Mouse (Mus musculus) G1E (cell line): Measurements from ENCODE around the gene Ankrd34c. TPM values are rescaled to one million over a fixed set of nuclear protein-coding genes. Genes with fewer than 3 reads are reported as not detected.

Source experiments
- ATAC-seq: 2 replicates; pipeline ENCODE4 v1.8.0; 2016; ENCODE audit warnings: mild to moderate bottlenecking; ENCODE audit not compliant: insufficient number of reproducible peaks, poor library complexity, low FRiP score, severe bottlenecking; ENCODE audit errors: extremely low read depth
- DNase-seq: peaks from one replicate; pipeline ENCODE4 v3.0.0; 2012; ENCODE audit warnings: low spot score
- H3K27me3 ChIP-seq: 2 replicates; pipeline ENCODE4 v1.6.1; 2012; ENCODE audit warnings: mild to moderate bottlenecking, low read length, inconsistent platforms; ENCODE audit not compliant: insufficient read depth
- H3K36me3 ChIP-seq: replicated peaks from 2 replicates; pipeline ENCODE3; 2012; ENCODE audit warnings: mild to moderate bottlenecking, inconsistent platforms
- H3K4me1 ChIP-seq: 2 replicates; pipeline ENCODE4 v1.6.1; 2012; ENCODE audit warnings: low read depth, low read length, inconsistent platforms, mixed read lengths; ENCODE audit not compliant: insufficient read depth
- H3K4me3 ChIP-seq: 2 replicates; pipeline ENCODE4 v1.5.1; 2012; ENCODE audit warnings: low read depth, mild to moderate bottlenecking, inconsistent platforms, low read length, moderate library complexity, mixed read lengths
- H3K9me3 ChIP-seq: replicated peaks from 2 replicates; pipeline ENCODE4 v1.6.1; 2012; ENCODE audit warnings: inconsistent platforms
- CTCF ChIP-seq: IDR thresholded peaks from 2 replicates; pipeline ENCODE4 v1.5.1; 2012; ENCODE audit warnings: low read depth, low read length, inconsistent platforms, mixed read lengths
- GATA1 ChIP-seq: IDR thresholded peaks from 2 replicates; pipeline ENCODE4 v1.6.1; 2012; ENCODE audit warnings: borderline replicate concordance, low read length, inconsistent platforms, mixed read lengths
- GATA2 ChIP-seq: IDR thresholded peaks from 2 replicates; pipeline ENCODE4 v1.6.1; 2012; ENCODE audit warnings: low read depth, low read length, inconsistent platforms, borderline replicate concordance
- POLR2AphosphoS5 ChIP-seq: IDR thresholded peaks from 2 replicates; pipeline ENCODE4 v1.6.1; 2012; ENCODE audit warnings: low read depth, low read length, inconsistent platforms; ENCODE audit not compliant: insufficient replicate concordance
- TAL1 ChIP-seq: conservative IDR thresholded peaks from 2 replicates; pipeline ENCODE4 v1.6.1; 2012; ENCODE audit warnings: low read depth, low read length, inconsistent platforms, mixed read lengths
- polyA plus RNA-seq: library from polyadenylated mRNA; stranded (reverse); fragments of >175 nt; gene quantifications from 2 replicates; pipeline ENCODE4 v1.2.3, GENCODE M21; 2012
- total RNA-seq, 2 experiments: library from RNA; stranded (forward) in 1 of 2; stranded (reverse) in 1 of 2; fragments of 200-1000 nt in 1 of 2; fragments of >200 nt in 1 of 2; fragmentation: Nextera tagmentation in 1 of 2; gene quantifications; 2 replicates each; pipeline ENCODE4 v1.2.3; 2014 to 2017

Gene Ankrd34c
- total RNA-seq (2014; fragmentation: Nextera tagmentation) = not detected in 2 replicates
- total RNA-seq (2017) = 0.05 and 0.06 TPM in 2 replicates
- not detected in 2 replicates for polyA plus RNA-seq

GRCm38 (mm10) chr9:89738295-89738694 is at the start of gene Ankrd34c:
Gene Ankrd34c, minus strand, starts transcription at chr9:89738475.
- no peaks in the 10 kb centered on the region for H3K4me1 ChIP-seq
- H3K4me3 ChIP-seq = no peak within 1 kb of the TSS
- H3K9me3 ChIP-seq = peaks cover 5% of the 10 kb centered on the region; the same call in 1 of the 2 replicates
- DNase-seq (no peak), ATAC-seq (no peak)
- H3K27me3 ChIP-seq = no peaks in the 10 kb centered on the region
- TF ChIP-seq POLR2AphosphoS5 = no peak
- no peak for TF ChIP-seq GATA1
- no peaks in the 10 kb centered on the region for H3K36me3 ChIP-seq

- no peak for TF ChIP-seq GATA2
- no peak for TF ChIP-seq CTCF
- no peak for TF ChIP-seq TAL1
- TF ChIP-seq GATA1 = no peak
- TF ChIP-seq POLR2AphosphoS5 = no peak
- ATAC-seq = no peak
- Histone ChIP-seq H3K4me1 (no peaks in the 10 kb centered on the region), H3K4me3 (no peak overlapping the region), H3K9me3 (peaks cover 35% of the 10 kb centered on the region), H3K27me3 (no peaks in the 10 kb centered on the region), H3K36me3 (no peaks in the 10 kb centered on the region)
- no peak for DNase-seq
Observed at GRCm38 (mm10) chr9:89787532-89787931, 49.3 kb upstream of the Ankrd34c start.

GRCm38 (mm10) chr9:89781395-89781927 is 43.2 kb upstream of the Ankrd34c start:
- DNase-seq (no peak), ATAC-seq (no peak)
- TF ChIP-seq CTCF (no peak), POLR2AphosphoS5 (no peak), TAL1 (no peak), GATA2 (no peak), GATA1 (no peak)
- Histone ChIP-seq H3K9me3 (peaks cover 23% of the 10 kb centered on the region), H3K4me3 (no peak overlapping the region), H3K36me3 (no peaks in the 10 kb centered on the region), H3K4me1 (no peaks in the 10 kb centered on the region), H3K27me3 (no peaks in the 10 kb centered on the region)

GRCm38 (mm10) chr9:89779237-89779636 is 41.0 kb upstream of the Ankrd34c start:
- ATAC-seq (no peak), DNase-seq (no peak)
- TF ChIP-seq POLR2AphosphoS5 = no peak
- TF ChIP-seq TAL1 = no peak
- no peak for TF ChIP-seq CTCF
- no peak overlapping the region for H3K4me3 ChIP-seq
- H3K9me3 ChIP-seq = peaks cover 16% of the 10 kb centered on the region
- no peaks in the 10 kb centered on the region for H3K4me1 ChIP-seq
- no peaks in the 10 kb centered on the region for H3K27me3 ChIP-seq
- H3K36me3 ChIP-seq = no peaks in the 10 kb centered on the region

GRCm38 (mm10) chr9:89771153-89771552 is 32.9 kb upstream of the Ankrd34c start:
- Histone ChIP-seq H3K4me3 (no peak overlapping the region), H3K4me1 (no peaks in the 10 kb centered on the region), H3K27me3 (no peaks in the 10 kb centered on the region), H3K9me3 (peaks cover 17% of the 10 kb centered on the region), H3K36me3 (no peaks in the 10 kb centered on the region)
- no peak for DNase-seq
- TF ChIP-seq TAL1 (no peak), POLR2AphosphoS5 (no peak), GATA1 (no peak), CTCF (no peak), GATA2 (no peak)
- ATAC-seq = no peak

- Histone ChIP-seq H3K4me1 (no peaks in the 10 kb centered on the region), H3K9me3 (no peaks in the 10 kb centered on the region), H3K36me3 (no peaks in the 10 kb centered on the region), H3K27me3 (no peaks in the 10 kb centered on the region), H3K4me3 (no peak overlapping the region)
- TF ChIP-seq GATA2 = no peak
- no peak for TF ChIP-seq CTCF
- no peak for TF ChIP-seq POLR2AphosphoS5
- TF ChIP-seq GATA1 = no peak
- TF ChIP-seq TAL1 = no peak
- no peak for DNase-seq
- ATAC-seq = no peak
Observed at GRCm38 (mm10) chr9:89762017-89762416, 23.7 kb upstream of the Ankrd34c start.

GRCm38 (mm10) chr9:89758569-89758968 is 20.3 kb upstream of the Ankrd34c start:
- TF ChIP-seq CTCF (no peak), GATA2 (no peak), GATA1 (no peak), TAL1 (no peak), POLR2AphosphoS5 (no peak)
- Histone ChIP-seq H3K9me3 (no peaks in the 10 kb centered on the region), H3K27me3 (no peaks in the 10 kb centered on the region), H3K4me3 (no peak overlapping the region), H3K36me3 (no peaks in the 10 kb centered on the region), H3K4me1 (no peaks in the 10 kb centered on the region)
- no peak for DNase-seq
- ATAC-seq = no peak
